Mouse (Mus musculus) leukemia stem cell, adult 10-12 weeks (primary cell): Measurements from ENCODE around the gene Cyb5d2. TPM values are rescaled to one million over a fixed set of nuclear protein-coding genes. Genes with fewer than 3 reads are reported as not detected.

ENCODE experiments used
- polyA plus RNA-seq: library from polyadenylated mRNA; stranded (reverse); fragments of >175 nt; gene quantifications from 2 replicates; pipeline ENCODE4 v1.2.3, GENCODE M21; 2012; ENCODE audit warnings: low replicate concordance

Cyb5d2 gene
- polyA plus RNA-seq = 0.16 and 1.4 TPM in 2 replicates

DNA sequence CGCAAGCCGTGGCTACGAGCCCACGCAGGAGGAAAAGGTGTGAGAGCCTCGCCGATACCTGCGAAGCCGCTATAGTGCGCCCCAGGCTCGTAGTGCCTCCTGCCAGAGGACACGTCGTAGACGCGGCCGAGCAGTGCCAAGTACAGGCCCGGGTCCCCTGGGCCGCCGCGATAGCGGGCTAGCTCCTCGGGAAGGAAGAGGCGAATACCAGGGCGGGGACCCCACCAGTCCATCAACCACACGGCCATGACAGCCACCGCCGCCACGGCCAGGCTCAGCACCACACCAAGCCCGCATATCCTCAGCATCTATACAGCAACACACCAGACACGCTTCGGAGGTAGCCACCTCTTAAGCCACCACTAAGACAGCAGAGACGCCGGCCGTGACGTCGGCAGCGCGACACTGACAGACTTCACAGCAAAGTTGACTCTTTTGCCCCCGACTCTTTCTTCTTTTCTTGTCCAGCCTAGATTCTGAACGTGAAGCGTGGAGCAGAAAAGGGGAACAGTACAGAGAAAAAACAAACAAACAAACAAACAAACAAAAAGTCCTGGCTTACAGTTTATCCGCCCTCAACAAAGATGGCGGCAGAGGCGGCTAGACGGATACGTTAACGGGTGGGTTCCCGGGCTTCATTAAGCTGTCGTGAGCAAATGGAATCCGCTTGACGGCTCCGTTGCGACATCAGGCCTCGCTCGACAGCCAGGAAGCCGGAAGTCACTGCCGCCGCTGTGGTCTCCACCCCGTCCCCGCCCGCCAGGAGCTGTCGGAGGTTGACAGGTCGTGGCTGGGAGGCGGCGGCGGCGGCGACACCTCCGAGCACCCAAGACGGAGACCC lies at the start of gene Cyb5d2, which contains the start of gene Zzef1:
Gene Cyb5d2 (minus strand): TSS at position 688 of the 841 bp plus-strand sequence.
Gene Zzef1 (plus strand): TSS at position 772 of the 841 bp plus-strand sequence.

Other genes with a start within 250 kb of the Cyb5d2 start
- 4.5 and 5.6 TPM in 2 replicates for gene Spns3, start 245.6 kb downstream of the Cyb5d2 start, polyA plus RNA-seq
- gene Ube2g1, start 188.9 kb downstream of the Cyb5d2 start, polyA plus RNA-seq = 41.4 and 43.4 TPM in 2 replicates
- gene Ankfy1, start 106.1 kb downstream of the Cyb5d2 start, polyA plus RNA-seq = 3.4 and 12.5 TPM in 2 replicates
- gene Zzef1, start 84 bp upstream of the Cyb5d2 start, polyA plus RNA-seq = 12.6 and 13.5 TPM in 2 replicates
- gene Atp2a3, start 165.0 kb upstream of the Cyb5d2 start, polyA plus RNA-seq = 22.3 and 33.1 TPM in 2 replicates
- 0.19 and 1.3 TPM in 2 replicates for gene P2rx1, start 203.0 kb upstream of the Cyb5d2 start, polyA plus RNA-seq
- 0.76 and 1.8 TPM in 2 replicates for gene Camkk1, start 222.9 kb upstream of the Cyb5d2 start, polyA plus RNA-seq